In genomic region chr11:108891871-108892380, GRCm38 (mm10) we compare ENCODE assay signal across 9 mouse cellular contexts. TPM values are rescaled to one million over a fixed set of nuclear protein-coding genes. Genes with fewer than 3 reads are reported as not detected.
A peak's percentile ranks its signal among the peaks of the same experiment; 100 is the strongest.
DNase-seq lines count a peak whose midpoint lies in the region; ATAC-seq lines count a peak whose summit lies in the region.
"Had no signal": no experiment of that assay in that cellular context is flagged by ENCODE, and none has a peak within 500 bp of the region (broad histone marks: within the 10 kb centered on the region; RNA-seq: fewer than 3 reads in every experiment).

No protein-coding gene starts in this region.

- H3K27ac ChIP-seq in kidney, embryonic 14.5 days (ENCODE audit: low read depth, low read length): peak overlapping the region; percentile 84
- H3K27ac ChIP-seq in embryonic facial prominence, embryonic 15.5 days (replicated peaks): peak overlapping the region; percentile 90
- peak overlapping the region; percentile 77 for H3K27ac ChIP-seq in intestine, embryonic 14.5 days (ENCODE audit: low read depth)
- H3K27ac ChIP-seq in midbrain, embryonic 16.5 days (ENCODE audit: low read length): peak overlapping the region; percentile 71

- WGBS in kidney, embryonic 14.5 days: 3% methylated on average over 21 of the region's 21 CpGs
- 3% methylated on average over 21 of the region's 21 CpGs for WGBS in embryonic facial prominence, embryonic 15.5 days
- 9% methylated on average over 21 of the region's 21 CpGs for WGBS in intestine, embryonic 14.5 days
- 3% methylated on average over 21 of the region's 21 CpGs for WGBS in midbrain, embryonic 16.5 days

- peak overlapping the region; percentile 25; the same call in 1 of the 2 replicates for H3K4me3 ChIP-seq in kidney, embryonic 14.5 days (ENCODE audit: low read length)
- H3K4me3 ChIP-seq in embryonic facial prominence, embryonic 15.5 days (replicated peaks): peak overlapping the region; percentile 36
- peak overlapping the region; percentile 28 for H3K4me3 ChIP-seq in intestine, embryonic 14.5 days (ENCODE audit: low read depth, low read length)
- peak overlapping the region; percentile 18; the same call in 1 of the 2 replicates for H3K4me3 ChIP-seq in midbrain, embryonic 16.5 days (ENCODE audit: low read depth, low read length)

- ATAC-seq in kidney, embryonic 14.5 days (ENCODE audit: low FRiP score, low TSS enrichment): no peak
- ATAC-seq in embryonic facial prominence, embryonic 15.5 days (ENCODE audit: insufficient number of reproducible peaks, low FRiP score, low TSS enrichment, low read depth): no peak
- no peak for ATAC-seq in intestine, embryonic 14.5 days (replicated peaks; ENCODE audit: low FRiP score, low TSS enrichment, low read depth)
- ATAC-seq in midbrain, embryonic 16.5 days: no peak
- ATAC-seq: Patski had no signal

- peak overlapping the region; percentile 50 for H3K4me2 ChIP-seq in kidney, embryonic 14.5 days (replicated peaks; ENCODE audit: low read depth, low read length)
- H3K4me2 ChIP-seq in embryonic facial prominence, embryonic 15.5 days (replicated peaks): peak overlapping the region; percentile 62
- H3K4me2 ChIP-seq in intestine, embryonic 14.5 days (ENCODE audit: low read length): peak overlapping the region; percentile 59
- peak overlapping the region; percentile 58 for H3K4me2 ChIP-seq in midbrain, embryonic 16.5 days (ENCODE audit: low read length)

- H3K36me3 ChIP-seq in kidney, embryonic 14.5 days (ENCODE audit: control insufficient read depth, insufficient read depth, low read length): no peaks in the 10 kb centered on the region
- H3K36me3 ChIP-seq in embryonic facial prominence, embryonic 15.5 days: no peaks in the 10 kb centered on the region
- no peaks in the 10 kb centered on the region for H3K36me3 ChIP-seq in intestine, embryonic 14.5 days (ENCODE audit: control insufficient read depth, insufficient read depth, low read length)
- no peaks in the 10 kb centered on the region for H3K36me3 ChIP-seq in midbrain, embryonic 16.5 days (ENCODE audit: control insufficient read depth, insufficient read depth, low read length)

- peak overlapping the region; percentile 48 for H3K9ac ChIP-seq in kidney, embryonic 14.5 days (ENCODE audit: low read depth, low read length)
- peak overlapping the region; percentile 18; the same call in 1 of the 2 replicates for H3K9ac ChIP-seq in embryonic facial prominence, embryonic 15.5 days
- peak overlapping the region; percentile 38; the same call in 1 of the 2 replicates for H3K9ac ChIP-seq in intestine, embryonic 14.5 days (ENCODE audit: low read length)
- H3K9ac ChIP-seq in midbrain, embryonic 16.5 days (ENCODE audit: low read depth, low read length): peak overlapping the region; percentile 48; the same call in 1 of the 2 replicates

- H3K9me3 ChIP-seq in kidney, embryonic 14.5 days (ENCODE audit: control insufficient read depth, low read length): no peaks in the 10 kb centered on the region
- H3K9me3 ChIP-seq in embryonic facial prominence, embryonic 15.5 days (replicated peaks): no peaks in the 10 kb centered on the region
- H3K9me3 ChIP-seq in intestine, embryonic 14.5 days (ENCODE audit: control insufficient read depth, low read length): no peaks in the 10 kb centered on the region
- H3K9me3 ChIP-seq in midbrain, embryonic 16.5 days (replicated peaks; ENCODE audit: control insufficient read depth, low read length, poor library complexity, severe bottlenecking): no peaks in the 10 kb centered on the region

- peaks cover 21% of the 10 kb centered on the region for H3K4me1 ChIP-seq in kidney, embryonic 14.5 days (ENCODE audit: control insufficient read depth, insufficient read depth, low read length)
- peaks cover 52% of the 10 kb centered on the region for H3K4me1 ChIP-seq in embryonic facial prominence, embryonic 15.5 days
- H3K4me1 ChIP-seq in intestine, embryonic 14.5 days (replicated peaks; ENCODE audit: control insufficient read depth, insufficient read depth, low read length): peaks cover 10% of the 10 kb centered on the region
- H3K4me1 ChIP-seq in midbrain, embryonic 16.5 days (ENCODE audit: control insufficient read depth, insufficient read depth, low read length): peaks cover 33% of the 10 kb centered on the region

- H3K27me3 ChIP-seq in kidney, embryonic 14.5 days (ENCODE audit: control insufficient read depth, insufficient read depth, low read length): no peaks in the 10 kb centered on the region; the same call in 1 of the 2 replicates
- H3K27me3 ChIP-seq in embryonic facial prominence, embryonic 15.5 days: no peaks in the 10 kb centered on the region
- no peaks in the 10 kb centered on the region for H3K27me3 ChIP-seq in intestine, embryonic 14.5 days (replicated peaks; ENCODE audit: control insufficient read depth, insufficient read depth, low read length)
- peaks cover 3% of the 10 kb centered on the region; the same call in 1 of the 2 replicates for H3K27me3 ChIP-seq in midbrain, embryonic 16.5 days (ENCODE audit: control insufficient read depth, insufficient read depth, low read depth, low read length)
- H3K27me3 ChIP-seq: Patski had no signal

- no peak for DNase-seq in kidney, postnatal 14 days
- peak; percentile 63 for DNase-seq in intestine, embryonic 14.5 days (ENCODE audit: low spot score)
- no peak for DNase-seq in right cerebral cortex, postnatal 14 days
- no peak for DNase-seq in left cerebral cortex, adult 11 months (ENCODE audit: low spot score)
- DNase-seq in frontal cortex, postnatal 10 days (ENCODE audit: low spot score in 2 of 2): no peak

RNA-seq across cellular contexts. Expression of gene Axin2, which starts 28.2 kb away (rescaled TPM):
- polyA plus RNA-seq in kidney, embryonic 14.5 days (2014; fragmentation: Nextera tagmentation; extraction: Ambion mirVana): 8.0 and 11.5 TPM in 2 replicates
- polyA plus RNA-seq in embryonic facial prominence, embryonic 15.5 days (2015; fragmentation: Nextera tagmentation; extraction: Ambion mirVana): 12.5 and 14.5 TPM in 2 replicates
- 6.5 and 8.0 TPM in 2 replicates for polyA plus RNA-seq in intestine, embryonic 14.5 days (2014; fragmentation: Nextera tagmentation; extraction: Ambion mirVana)
- polyA plus RNA-seq in midbrain, embryonic 16.5 days (2015; fragmentation: Nextera tagmentation; extraction: Ambion mirVana): 9.3 and 11.3 TPM in 2 replicates
